Mouse (Mus musculus): ENCODE measurements at regions not wholly inside any gene's neighbourhood (a gene's known extent, or its start where the extent isn't known, plus 50 kb on each side); places are given as distances from the start of the nearest gene placed in this dataset.

GRCm38 (mm10) chr9:61657996-61658395 is 256.3 kb downstream of the Rplp1 start:
- peaks cover 0 to 2% of the 10 kb centered on the region in 2 experiments; a peak in 1 of 4 replicates for H3K4me1 ChIP-seq (replicated peaks; ENCODE audit: control insufficient read depth in 2 of 2, insufficient read depth in 2 of 2, low read length in 1 of 2)
- DNase-seq (ENCODE audit: low read depth in 3 of 3, low spot score in 3 of 3) = no peak
- no peak overlapping the region for H3K4me2 ChIP-seq (ENCODE audit: low read depth)
- WGBS (ENCODE audit: insufficient replicate concordance) = 53% methylated on average over 8 of the region's 8 CpGs
- TF ChIP-seq CTCF (IDR thresholded peaks at IDR 0.05; ENCODE audit: low read depth) (no peak), EP300 (IDR thresholded peaks at IDR 0.05; ENCODE audit: low read depth) (no peak)
- no peak for ATAC-seq (ENCODE audit: insufficient read depth)
- no peak overlapping the region for H3K9ac ChIP-seq (replicated peaks)
- H3K27me3 ChIP-seq (ENCODE audit: control insufficient read depth, insufficient read depth, low read length) = no peaks in the 10 kb centered on the region
- no peaks in the 10 kb centered on the region for H3K36me3 ChIP-seq (replicated peaks; ENCODE audit: control insufficient read depth, insufficient read depth, low read depth)
- no peaks in the 10 kb centered on the region for H3K9me3 ChIP-seq (ENCODE audit: control insufficient read depth, low read length)
- H3K4me3 ChIP-seq (ENCODE audit: insufficient read depth in 1 of 2, low read depth in 2 of 2, low read length in 2 of 2) = no peak overlapping the region
- H3K27ac ChIP-seq = no peak overlapping the region

- no peak for DNase-seq (ENCODE audit: low read depth in 3 of 3, low spot score in 3 of 3)
- Histone ChIP-seq H3K9ac (replicated peaks) (no peak overlapping the region), H3K27ac (no peak overlapping the region), H3K9me3 (ENCODE audit: control insufficient read depth, low read length) (no peaks in the 10 kb centered on the region), H3K36me3 (replicated peaks; ENCODE audit: control insufficient read depth, insufficient read depth, low read depth) (no peaks in the 10 kb centered on the region), H3K4me3 (ENCODE audit: insufficient read depth in 1 of 2, low read depth in 2 of 2, low read length in 2 of 2) (no peak overlapping the region), H3K27me3 (ENCODE audit: control insufficient read depth, insufficient read depth, low read length) (no peaks in the 10 kb centered on the region), H3K4me1 (replicated peaks; ENCODE audit: control insufficient read depth in 2 of 2, insufficient read depth in 2 of 2, low read length in 1 of 2) (no peaks in the 10 kb centered on the region), H3K4me2 (ENCODE audit: low read depth) (no peak overlapping the region)
- 57% methylated on average over 9 of the region's 9 CpGs for WGBS (ENCODE audit: insufficient replicate concordance)
- no peak for ATAC-seq (ENCODE audit: insufficient read depth)
- TF ChIP-seq EP300 (IDR thresholded peaks at IDR 0.05; ENCODE audit: low read depth) = no peak
- TF ChIP-seq CTCF (IDR thresholded peaks at IDR 0.05; ENCODE audit: low read depth) = no peak
Observed at GRCm38 (mm10) chr9:61655433-61655981, 258.8 kb downstream of the Rplp1 start.

GRCm38 (mm10) chr9:61645661-61646425 is 268.5 kb downstream of the Rplp1 start:
- Histone ChIP-seq H3K36me3 (replicated peaks; ENCODE audit: control insufficient read depth, insufficient read depth, low read depth) (no peaks in the 10 kb centered on the region), H3K27me3 (ENCODE audit: control insufficient read depth, insufficient read depth, low read length) (no peaks in the 10 kb centered on the region), H3K4me2 (ENCODE audit: low read depth) (no peak overlapping the region), H3K4me1 (replicated peaks; ENCODE audit: control insufficient read depth in 2 of 2, insufficient read depth in 2 of 2, low read length in 1 of 2) (no peaks in the 10 kb centered on the region), H3K4me3 (ENCODE audit: insufficient read depth in 1 of 2, low read depth in 2 of 2, low read length in 2 of 2) (no peak overlapping the region), H3K27ac (no peak overlapping the region), H3K9me3 (ENCODE audit: control insufficient read depth, low read length) (no peaks in the 10 kb centered on the region), H3K9ac (replicated peaks) (no peak overlapping the region)
- 48% methylated on average over 20 of the region's 20 CpGs for whole genome bisulfite sequencing (ENCODE audit: insufficient replicate concordance)
- DNase-seq (ENCODE audit: low read depth in 3 of 3, low spot score in 3 of 3) = no peak
- ATAC-seq (ENCODE audit: insufficient read depth) = no peak
- TF ChIP-seq CTCF (IDR thresholded peaks at IDR 0.05; ENCODE audit: low read depth) = no peak
- no peak for TF ChIP-seq EP300 (IDR thresholded peaks at IDR 0.05; ENCODE audit: low read depth)

GRCm38 (mm10) chr9:61640739-61641138 is 268.6 kb downstream of the Tle3 start:
- no peaks in the 10 kb centered on the region for H3K36me3 ChIP-seq (replicated peaks; ENCODE audit: control insufficient read depth, insufficient read depth, low read depth)
- TF ChIP-seq EP300 (IDR thresholded peaks at IDR 0.05; ENCODE audit: low read depth) = no peak
- no peak for TF ChIP-seq CTCF (IDR thresholded peaks at IDR 0.05; ENCODE audit: low read depth)
- H3K4me1 ChIP-seq (replicated peaks; ENCODE audit: control insufficient read depth in 2 of 2, insufficient read depth in 2 of 2, low read length in 1 of 2) = no peaks in the 10 kb centered on the region
- no peak overlapping the region for H3K4me3 ChIP-seq (ENCODE audit: insufficient read depth in 1 of 2, low read depth in 2 of 2, low read length in 2 of 2)
- no peak for DNase-seq (ENCODE audit: low read depth in 3 of 3, low spot score in 3 of 3)
- 81% methylated on average over 3 of the region's 3 CpGs for WGBS (ENCODE audit: insufficient replicate concordance)
- H3K27me3 ChIP-seq (ENCODE audit: control insufficient read depth, insufficient read depth, low read length) = no peaks in the 10 kb centered on the region
- H3K9me3 ChIP-seq (ENCODE audit: control insufficient read depth, low read length) = no peaks in the 10 kb centered on the region
- no peak overlapping the region for H3K4me2 ChIP-seq (ENCODE audit: low read depth)
- no peak overlapping the region for H3K9ac ChIP-seq (replicated peaks)
- no peak for ATAC-seq (ENCODE audit: insufficient read depth)
- H3K27ac ChIP-seq = no peak overlapping the region

- H3K36me3 ChIP-seq (replicated peaks; ENCODE audit: control insufficient read depth, insufficient read depth, low read depth) = no peaks in the 10 kb centered on the region
- DNase-seq (ENCODE audit: low read depth in 3 of 3, low spot score in 3 of 3) = no peak
- no peaks in the 10 kb centered on the region for H3K4me1 ChIP-seq (replicated peaks; ENCODE audit: control insufficient read depth in 2 of 2, insufficient read depth in 2 of 2, low read length in 1 of 2)
- 70% methylated on average over 11 of the region's 11 CpGs for WGBS (ENCODE audit: insufficient replicate concordance)
- no peak overlapping the region for H3K4me3 ChIP-seq (ENCODE audit: insufficient read depth in 1 of 2, low read depth in 2 of 2, low read length in 2 of 2)
- no peaks in the 10 kb centered on the region for H3K27me3 ChIP-seq (ENCODE audit: control insufficient read depth, insufficient read depth, low read length)
- TF ChIP-seq EP300 (IDR thresholded peaks at IDR 0.05; ENCODE audit: low read depth) (no peak), CTCF (IDR thresholded peaks at IDR 0.05; ENCODE audit: low read depth) (no peak)
- no peak overlapping the region for H3K27ac ChIP-seq
- no peak overlapping the region for H3K4me2 ChIP-seq (ENCODE audit: low read depth)
- no peak for ATAC-seq (ENCODE audit: insufficient read depth)
- no peak overlapping the region for H3K9ac ChIP-seq (replicated peaks)
- H3K9me3 ChIP-seq (ENCODE audit: control insufficient read depth, low read length) = no peaks in the 10 kb centered on the region
Observed at GRCm38 (mm10) chr9:61638908-61639307, 266.7 kb downstream of the Tle3 start.
